Mouse (Mus musculus) hindbrain, embryonic 12.5 days (tissue): ENCODE results near the gene Cdyl. TPM values are rescaled to one million over a fixed set of nuclear protein-coding genes. Genes with fewer than 3 reads are reported as not detected.

Experiments
- ATAC-seq: fragments of 200-750 bp; cut with Nextera tagmentation; 2 replicates; pipeline ENCODE4 v1.8.0; 2017; ENCODE audit warnings: moderate TSS enrichment; ENCODE audit not compliant: low FRiP score
- H3K27ac ChIP-seq: fragments of 300-500 bp; sonication (generic); 2 replicates; pipeline ENCODE4 v1.5.1; 2016; ENCODE audit warnings: mild to moderate bottlenecking
- H3K27me3 ChIP-seq: fragments of 300-500 bp; sonication (generic); 2 replicates; pipeline ENCODE4 v1.6.1; 2016; ENCODE audit warnings: mild to moderate bottlenecking
- H3K36me3 ChIP-seq: fragments of 300-500 bp; sonication (generic); 2 replicates; pipeline ENCODE4 v1.6.1; 2016; ENCODE audit warnings: mild to moderate bottlenecking
- H3K4me1 ChIP-seq: fragments of 300-500 bp; sonication (generic); 2 replicates; pipeline ENCODE4 v1.6.1; 2016
- H3K4me2 ChIP-seq: fragments of 300-500 bp; sonication (generic); replicated peaks from 2 replicates; pipeline ENCODE4 v1.6.1; 2016; ENCODE audit warnings: mild to moderate bottlenecking
- H3K4me3 ChIP-seq: fragments of 300-500 bp; sonication (generic); 2 replicates; pipeline ENCODE4 v1.5.1; 2016; ENCODE audit warnings: mild to moderate bottlenecking
- H3K9ac ChIP-seq: fragments of 300-500 bp; sonication (generic); 2 replicates; pipeline ENCODE4 v1.6.1; 2016; ENCODE audit warnings: mild to moderate bottlenecking, moderate library complexity
- H3K9me3 ChIP-seq: fragments of 300-500 bp; sonication (generic); replicated peaks from 2 replicates; pipeline ENCODE4 v1.6.1; 2016; ENCODE audit warnings: mild to moderate bottlenecking
- WGBS: fragments of 180-500 bp; shearing (Covaris S2); methylation state at CpG from one replicate; pipeline ENCODE4 v1.1.7; 2016; 5-methylcytosine and 5-hydroxymethylcytosine counted together
- polyA plus RNA-seq: library from polyadenylated mRNA; unstranded; fragments of >200 nt; fragmentation: Nextera tagmentation; extraction: Ambion mirVana; gene quantifications from 2 replicates; pipeline ENCODE4 v1.2.1, GENCODE M21; 2016

The Cdyl gene
- polyA plus RNA-seq, 1 experiment from 2014 or later = 14.1 TPM

- WGBS = 75% methylated on average over 1 of the region's 1 CpGs
- H3K27ac ChIP-seq = no peak overlapping the region
- H3K4me2 ChIP-seq = no peak overlapping the region
- no peaks in the 10 kb centered on the region for H3K4me1 ChIP-seq
- no peaks in the 10 kb centered on the region for H3K9me3 ChIP-seq
- ATAC-seq = no peak
- H3K4me3 ChIP-seq = no peak overlapping the region
- H3K27me3 ChIP-seq = no peaks in the 10 kb centered on the region
- H3K9ac ChIP-seq = no peak overlapping the region
- H3K36me3 ChIP-seq = 0 out of 2 replicates have a peak, but pooled peaks cover 2% of the 10 kb centered on the region
Observed at GRCm38 (mm10) chr13:35878282-35878681, 218.6 kb downstream of the Cdyl start.

- no peak for ATAC-seq
- 0 out of 2 replicates have a peak, but pooled peaks cover 2% of the 10 kb centered on the region for H3K36me3 ChIP-seq
- H3K4me1 ChIP-seq = no peaks in the 10 kb centered on the region
- no peak overlapping the region for H3K4me2 ChIP-seq
- WGBS = 59% methylated on average over 5 of the region's 5 CpGs
- H3K9ac ChIP-seq = no peak overlapping the region
- H3K4me3 ChIP-seq = no peak overlapping the region
- no peaks in the 10 kb centered on the region for H3K9me3 ChIP-seq
- H3K27me3 ChIP-seq = no peaks in the 10 kb centered on the region
- no peak overlapping the region for H3K27ac ChIP-seq
Observed at GRCm38 (mm10) chr13:35879068-35879467, 219.4 kb downstream of the Cdyl start.

GRCm38 (mm10) chr13:35879519-35879918 lies 219.9 kb downstream of the Cdyl start:
- H3K4me3 ChIP-seq = no peak overlapping the region
- no peak overlapping the region for H3K27ac ChIP-seq
- H3K27me3 ChIP-seq = no peaks in the 10 kb centered on the region
- no peaks in the 10 kb centered on the region for H3K36me3 ChIP-seq
- 90% methylated on average over 5 of the region's 5 CpGs for WGBS
- no peak overlapping the region for H3K9ac ChIP-seq
- no peak overlapping the region for H3K4me2 ChIP-seq
- H3K9me3 ChIP-seq = no peaks in the 10 kb centered on the region
- no peaks in the 10 kb centered on the region for H3K4me1 ChIP-seq
- ATAC-seq = no peak

GRCm38 (mm10) chr13:35880555-35881046 lies 221.0 kb downstream of the Cdyl start:
- Histone ChIP-seq H3K4me2 (no peak overlapping the region), H3K36me3 (no peaks in the 10 kb centered on the region), H3K27ac (no peak overlapping the region), H3K27me3 (no peaks in the 10 kb centered on the region), H3K9me3 (no peaks in the 10 kb centered on the region), H3K9ac (no peak overlapping the region), H3K4me3 (no peak overlapping the region), H3K4me1 (no peaks in the 10 kb centered on the region)
- 74% methylated on average over 6 of the region's 6 CpGs for WGBS
- no peak; the same call in 1 of the 2 replicates for ATAC-seq

GRCm38 (mm10) chr13:35886121-35886725 lies 226.6 kb downstream of the Cdyl start:
- no peaks in the 10 kb centered on the region for H3K4me1 ChIP-seq
- H3K9me3 ChIP-seq = no peaks in the 10 kb centered on the region
- H3K4me3 ChIP-seq = no peak overlapping the region
- H3K4me2 ChIP-seq = no peak overlapping the region
- no peaks in the 10 kb centered on the region for H3K27me3 ChIP-seq
- H3K27ac ChIP-seq = no peak overlapping the region
- H3K36me3 ChIP-seq = no peaks in the 10 kb centered on the region
- no peak overlapping the region for H3K9ac ChIP-seq
- 42% methylated on average over 15 of the region's 15 CpGs for WGBS
- ATAC-seq = no peak

- no peak overlapping the region for H3K4me2 ChIP-seq
- no peak overlapping the region for H3K9ac ChIP-seq
- WGBS = 78% methylated on average over 3 of the region's 3 CpGs
- no peak overlapping the region for H3K27ac ChIP-seq
- peaks cover 14% of the 10 kb centered on the region for H3K36me3 ChIP-seq
- H3K4me1 ChIP-seq = no peaks in the 10 kb centered on the region
- H3K27me3 ChIP-seq = no peaks in the 10 kb centered on the region
- H3K9me3 ChIP-seq = no peaks in the 10 kb centered on the region
- no peak overlapping the region for H3K4me3 ChIP-seq
- no peak for ATAC-seq
Observed at GRCm38 (mm10) chr13:35892866-35893265, 233.2 kb downstream of the Cdyl start.

- Histone ChIP-seq H3K9ac (peak overlapping the region; percentile 65), H3K9me3 (no peaks in the 10 kb centered on the region), H3K36me3 (no peaks in the 10 kb centered on the region), H3K4me1 (no peaks in the 10 kb centered on the region; the same call in 1 of the 2 replicates), H3K27ac (no peak overlapping the region), H3K4me3 (peak overlapping the region; percentile 65), H3K4me2 (peak overlapping the region; percentile 77), H3K27me3 (no peaks in the 10 kb centered on the region)
- WGBS = 2% methylated on average over 13 of the region's 13 CpGs
- no peak for ATAC-seq
Observed at GRCm38 (mm10) chr13:35905378-35905777, 245.7 kb downstream of the Cdyl start.

GRCm38 (mm10) chr13:35905879-35906481 lies 246.3 kb downstream of the Cdyl start, which contains the start of gene Rpp40:
TSS of gene Rpp40 (minus strand) at chr13:35906359.
- H3K27ac ChIP-seq = no peak within 1 kb of the TSS
- WGBS = under 1% methylated on average over 33 of the region's 35 CpGs

GRCm38 (mm10) chr13:35911476-35911875 lies 251.8 kb downstream of the Cdyl start:
- Histone ChIP-seq H3K4me2 (no peak overlapping the region), H3K9me3 (no peaks in the 10 kb centered on the region), H3K4me1 (no peaks in the 10 kb centered on the region), H3K27ac (no peak overlapping the region), H3K36me3 (no peaks in the 10 kb centered on the region), H3K4me3 (no peak overlapping the region), H3K9ac (no peak overlapping the region), H3K27me3 (no peaks in the 10 kb centered on the region)
- 93% methylated on average over 1 of the region's 1 CpGs for WGBS
- no peak for ATAC-seq

More at GRCm38 (mm10) chr13:35905879-35906481, 246.3 kb downstream of the Cdyl start, which contains the start of gene Rpp40:
- H3K9me3 ChIP-seq = no peaks in the 10 kb centered on the region
- ATAC-seq = peak; percentile 100
- H3K4me2 ChIP-seq = peak within 1 kb of the TSS; percentile 77
- H3K27me3 ChIP-seq = no peaks in the 10 kb centered on the region
- no peaks in the 10 kb centered on the region for H3K36me3 ChIP-seq
- peak within 1 kb of the TSS; percentile 65 for H3K9ac ChIP-seq
- no peaks in the 10 kb centered on the region; the same call in 1 of the 2 replicates for H3K4me1 ChIP-seq
- H3K4me3 ChIP-seq = peak within 1 kb of the TSS; percentile 65

Other genes with a start within 250 kb of the Cdyl start
- 14.7 and 14.9 TPM in 2 replicates for gene Rpp40, start 246.5 kb downstream of the Cdyl start, polyA plus RNA-seq